Mouse (Mus musculus) CH12.LX (cell line): ENCODE data around the gene 1190005I06Rik. TPM values are rescaled to one million over a fixed set of nuclear protein-coding genes. Genes with fewer than 3 reads are reported as not detected.

ENCODE experiments used
- DNase-seq: peaks from one replicate; pipeline ENCODE4 v3.0.0-alpha.2; 2013; ENCODE audit errors: extremely low read depth
- H3K27ac ChIP-seq: 2 replicates; pipeline ENCODE4 v1.5.1; 2012; ENCODE audit warnings: low read depth, mild to moderate bottlenecking, control low read depth, moderate library complexity; ENCODE audit not compliant: insufficient read depth
- H3K27me3 ChIP-seq: replicated peaks from 2 replicates; pipeline ENCODE3; 2012; ENCODE audit warnings: inconsistent platforms
- H3K36me3 ChIP-seq, 2 experiments: replicated peaks in 1 of 2; 2 replicates each; pipeline versions ENCODE3 to v1.6.1; 2012; ENCODE audit warnings: inconsistent platforms in 1 of 2, low read length in 1 of 2, mild to moderate bottlenecking in 1 of 2, mixed read lengths in 1 of 2, moderate library complexity in 1 of 2; ENCODE audit not compliant: control insufficient read depth in 1 of 2, insufficient read depth in 1 of 2
- H3K4me1 ChIP-seq, 2 experiments: 2 replicates each; pipeline ENCODE4 v1.6.1; 2012; ENCODE audit warnings: inconsistent platforms in 1 of 2, moderate library complexity in 1 of 2; ENCODE audit not compliant: insufficient read depth in 2 of 2, control insufficient read depth in 1 of 2
- H3K4me2 ChIP-seq: 2 replicates; pipeline ENCODE4 v1.6.1; 2012; ENCODE audit warnings: low read depth, mild to moderate bottlenecking, control low read depth; ENCODE audit not compliant: poor library complexity, insufficient read depth, severe bottlenecking
- H3K4me3 ChIP-seq, 3 experiments: fragments of 150-350 bp in 1 of 3; sonication (generic) in 1 of 3; replicated peaks in 1 of 3; 2 replicates each; pipeline versions ENCODE3 to v1.5.1; 2011 to 2012; ENCODE audit warnings: low read depth in 2 of 3, low read length in 2 of 3, mild to moderate bottlenecking in 2 of 3, moderate library complexity in 2 of 3, control low read depth in 1 of 3, improper control_type of control experiment in 1 of 3, inconsistent platforms in 1 of 3, mixed read lengths in 1 of 3; ENCODE audit not compliant: poor library complexity in 1 of 3
- H3K79me2 ChIP-seq: replicated peaks from 2 replicates; pipeline ENCODE4 v1.6.1; 2012; ENCODE audit warnings: mild to moderate bottlenecking, moderate library complexity; ENCODE audit not compliant: control insufficient read depth, poor library complexity, insufficient read depth, severe bottlenecking; ENCODE audit errors: extremely low read depth
- H3K9ac ChIP-seq: 2 replicates; pipeline ENCODE4 v1.6.1; 2012; ENCODE audit warnings: low read depth, mild to moderate bottlenecking, control low read depth, moderate library complexity; ENCODE audit not compliant: insufficient read depth
- H3K9me3 ChIP-seq: replicated peaks from 2 replicates; pipeline ENCODE3; 2012; ENCODE audit warnings: low read length, inconsistent platforms, mixed read lengths
- BHLHE40 ChIP-seq: IDR thresholded peaks from 2 replicates; pipeline ENCODE4 v1.6.1; 2011; ENCODE audit warnings: mild to moderate bottlenecking, low read depth, low read length, improper control_type of control experiment
- CHD2 ChIP-seq: IDR thresholded peaks from 2 replicates; pipeline ENCODE4 v1.6.1; 2011; ENCODE audit warnings: low read length, improper control_type of control experiment
- CTCF ChIP-seq, 2 experiments: IDR thresholded peaks in 1 of 2; conservative IDR thresholded peaks in 1 of 2; 2 replicates each; pipeline ENCODE4 v1.5.1; 2011 to 2012; ENCODE audit warnings: low read depth in 2 of 2, low read length in 2 of 2, improper control_type of control experiment in 1 of 2, inconsistent platforms in 1 of 2, mild to moderate bottlenecking in 1 of 2, moderate library complexity in 1 of 2
- GABPA ChIP-seq: IDR thresholded peaks from 2 replicates; pipeline ENCODE4 v1.6.1; 2012; ENCODE audit warnings: low read depth, low read length, improper control_type of control experiment, inconsistent platforms; ENCODE audit not compliant: insufficient replicate concordance
- IRF4 ChIP-seq: IDR thresholded peaks from 2 replicates; pipeline ENCODE4 v1.6.1; 2014; ENCODE audit warnings: low read depth, mild to moderate bottlenecking, inconsistent platforms, low read length, improper control_type of control experiment
- JUND ChIP-seq: conservative IDR thresholded peaks from 2 replicates; pipeline ENCODE4 v1.6.1; 2011; ENCODE audit warnings: low read depth, low read length, improper control_type of control experiment
- KAT2A ChIP-seq: IDR thresholded peaks from 2 replicates; pipeline ENCODE4 v1.6.1; 2012; ENCODE audit warnings: low read length, improper control_type of control experiment, inconsistent platforms; ENCODE audit not compliant: insufficient replicate concordance
- MAX ChIP-seq: IDR thresholded peaks from 2 replicates; pipeline ENCODE4 v1.6.1; 2011; ENCODE audit warnings: low read length, improper control_type of control experiment
- MAZ ChIP-seq: IDR thresholded peaks from 2 replicates; pipeline ENCODE4 v1.6.1; 2012; ENCODE audit warnings: low read depth, mild to moderate bottlenecking, inconsistent platforms, low read length, improper control_type of control experiment, moderate library complexity
- MXI1 ChIP-seq: IDR thresholded peaks from 2 replicates; pipeline ENCODE4 v1.6.1; 2011; ENCODE audit warnings: mild to moderate bottlenecking, low read depth, low read length, improper control_type of control experiment
- MYC ChIP-seq: IDR thresholded peaks from 2 replicates; pipeline ENCODE4 v1.6.1; 2011; ENCODE audit warnings: low read depth, mild to moderate bottlenecking, improper control_type of control experiment, low read length
- NELFE ChIP-seq: IDR thresholded peaks from 2 replicates; pipeline ENCODE4 v1.6.1; 2011; ENCODE audit warnings: low read depth, low read length, improper control_type of control experiment
- NRF1 ChIP-seq: IDR thresholded peaks from 2 replicates; pipeline ENCODE4 v1.6.1; 2014; ENCODE audit warnings: low read depth, mild to moderate bottlenecking, inconsistent platforms, low read length, improper control_type of control experiment, moderate library complexity
- POLR2A ChIP-seq: IDR thresholded peaks from 2 replicates; pipeline ENCODE4 v1.6.1; 2011; ENCODE audit warnings: low read depth, mild to moderate bottlenecking, improper control_type of control experiment, low read length
- POLR2AphosphoS2 ChIP-seq: IDR thresholded peaks from 2 replicates; pipeline ENCODE4 v1.6.1; 2011; ENCODE audit warnings: low read depth, low read length, improper control_type of control experiment
- RAD21 ChIP-seq: IDR thresholded peaks from 2 replicates; pipeline ENCODE4 v1.6.1; 2011; ENCODE audit warnings: low read depth, mild to moderate bottlenecking, low read length, improper control_type of control experiment, moderate library complexity
- RCOR1 ChIP-seq: conservative IDR thresholded peaks from 2 replicates; pipeline ENCODE4 v1.6.1; 2012; ENCODE audit warnings: low read depth, mild to moderate bottlenecking, inconsistent platforms, low read length, improper control_type of control experiment
- SIN3A ChIP-seq: IDR thresholded peaks from 2 replicates; pipeline ENCODE4 v1.6.1; 2012; ENCODE audit warnings: low read length, improper control_type of control experiment, inconsistent platforms
- SMC3 ChIP-seq: IDR thresholded peaks from 2 replicates; pipeline ENCODE4 v1.6.1; 2011; ENCODE audit warnings: low read depth, low read length, improper control_type of control experiment
- TBP ChIP-seq: conservative IDR thresholded peaks from 2 replicates; pipeline ENCODE4 v1.6.1; 2011; ENCODE audit warnings: low read depth, low read length, improper control_type of control experiment
- TCF12 ChIP-seq: IDR thresholded peaks from 2 replicates; pipeline ENCODE4 v1.6.1; 2014; ENCODE audit warnings: low read depth, mild to moderate bottlenecking, inconsistent platforms, low read length, improper control_type of control experiment
- UBTF ChIP-seq: IDR thresholded peaks from 2 replicates; pipeline ENCODE4 v1.6.1; 2012; ENCODE audit warnings: low read depth, mild to moderate bottlenecking, inconsistent platforms, low read length, improper control_type of control experiment, moderate library complexity
- USF1 ChIP-seq: IDR thresholded peaks from 2 replicates; pipeline ENCODE4 v1.6.1; 2014; ENCODE audit warnings: low read depth, mild to moderate bottlenecking, inconsistent platforms, low read length, improper control_type of control experiment
- ZC3H11A ChIP-seq: IDR thresholded peaks from 2 replicates; pipeline ENCODE4 v1.6.1; 2012; ENCODE audit warnings: low read depth, mild to moderate bottlenecking, inconsistent platforms, low read length, improper control_type of control experiment
- ZKSCAN1 ChIP-seq: IDR thresholded peaks from 2 replicates; pipeline ENCODE4 v1.6.1; 2012; ENCODE audit warnings: low read depth, inconsistent platforms, low read length, improper control_type of control experiment, borderline replicate concordance
- ZNF384 ChIP-seq: IDR thresholded peaks from 2 replicates; pipeline ENCODE4 v1.6.1; 2012; ENCODE audit warnings: low read depth, low read length, improper control_type of control experiment, inconsistent platforms
- dilution Hi-C: fragments of 300-500 bp; cut with MboI; formaldehyde crosslinking; loops from 2 replicates; pipeline ENCODE4 v1.14.3; 2020; ENCODE audit warnings: low sequenced_read_pairs; ENCODE audit not compliant: extremely low pct_unique_long_range_greater_than_20kb, extremely low pct_ligation_motif_present
- in situ Hi-C: fragments of 300-500 bp; cut with MboI; formaldehyde crosslinking; loops from 3 replicates; pipeline ENCODE4 v1.14.3; 2019; ENCODE audit warnings: low sequenced_read_pairs, low pct_ligation_motif_present, low pct_unique_long_range_greater_than_20kb, mixed read lengths
- polyA plus RNA-seq: library from polyadenylated mRNA; unstranded; fragments of >175 nt; gene quantifications from 2 replicates; pipeline ENCODE4 v1.2.1, GENCODE M21; 2012; ENCODE audit warnings: low read depth; ENCODE audit not compliant: insufficient read length
- total RNA-seq, 2 experiments: library from RNA; depleted of rRNA; stranded (reverse); fragments of 300-350 nt in 1 of 2; fragments of >200 nt in 1 of 2; gene quantifications; 2 replicates each; pipeline ENCODE4 v1.2.3; 2012 to 2014

The 1190005I06Rik gene
- total and polyA plus RNA-seq, 3 experiments = 0.36 to 0.85 TPM; not detected in 1

DNA sequence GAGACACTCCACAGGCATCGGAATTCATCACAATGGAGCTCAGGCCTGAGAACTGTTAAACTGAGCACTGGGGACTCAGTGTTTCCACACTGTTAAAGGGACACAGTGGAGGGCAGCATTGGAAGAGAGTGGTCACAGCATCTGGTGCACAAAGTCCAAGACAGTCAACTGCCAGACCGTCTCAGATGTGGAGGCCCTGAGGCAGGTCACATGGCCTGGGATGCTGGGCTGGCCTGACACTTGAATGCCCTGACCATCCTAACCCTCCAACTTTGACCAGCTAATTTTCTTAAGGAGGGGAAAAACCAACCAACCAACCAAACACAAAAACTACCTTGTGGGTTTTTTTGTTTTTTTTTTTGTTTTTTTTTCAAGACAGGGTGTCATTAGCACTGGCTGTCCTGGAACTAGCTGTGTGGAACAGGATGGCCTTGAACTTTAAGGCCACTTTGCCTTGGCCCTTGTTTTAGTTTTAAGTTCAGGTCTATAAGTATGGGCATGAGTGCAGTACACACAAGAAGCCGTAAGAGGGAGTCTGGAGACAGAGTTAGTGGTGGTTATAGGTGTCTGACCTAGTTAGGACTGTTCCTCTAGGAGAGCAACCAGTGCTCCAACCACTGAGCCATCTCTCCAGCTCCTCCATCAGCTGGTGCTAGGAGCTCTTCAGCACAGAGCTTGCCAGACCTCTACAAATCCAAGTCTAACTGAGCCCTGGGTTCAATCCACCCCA lies 18.5 kb upstream of the 1190005I06Rik start (continued):
- TF ChIP-seq BHLHE40 = no peak
- TF ChIP-seq IRF4 = no peak
- TF ChIP-seq ZNF384 = no peak
- TF ChIP-seq SMC3 = peak; percentile 30
- TF ChIP-seq TCF12 = no peak
- no peak for TF ChIP-seq TBP
- TF ChIP-seq NELFE = no peak
- no peak for TF ChIP-seq MAX
- TF ChIP-seq MYC = no peak
- TF ChIP-seq MAZ = 0 out of 2 replicates have a peak, but pooled peaks have one; percentile 26
- no peak for TF ChIP-seq USF1
- no peak for TF ChIP-seq RCOR1
- TF ChIP-seq ZKSCAN1 = no peak
- TF ChIP-seq JUND = no peak
- peak; percentile 53; the same call in 1 of the 2 replicates for TF ChIP-seq SIN3A
- TF ChIP-seq POLR2A = no peak
- no peak for TF ChIP-seq CHD2

DNA sequence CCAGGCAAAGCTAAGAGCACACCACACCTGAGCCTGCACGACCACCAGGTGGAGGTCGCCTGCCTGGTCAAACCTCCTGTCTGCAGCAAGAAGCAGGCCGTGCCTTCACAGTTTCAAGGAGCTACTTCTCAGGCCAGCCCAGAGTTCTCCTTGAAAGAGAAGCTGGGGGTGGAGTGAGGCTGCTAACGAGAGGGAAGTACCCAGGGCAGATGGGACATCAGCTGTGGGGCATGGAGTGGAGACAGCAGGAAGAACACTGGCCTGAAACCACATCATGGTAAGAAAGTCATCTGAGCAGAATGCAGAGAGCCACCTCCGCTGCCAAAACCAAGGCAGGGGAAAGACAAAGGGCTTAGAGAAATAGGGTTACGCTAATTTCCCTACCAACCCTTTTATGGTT lies 17.1 kb upstream of the 1190005I06Rik start:
- H3K27ac ChIP-seq = no peak overlapping the region
- dilution Hi-C loops = no loop called here

DNA sequence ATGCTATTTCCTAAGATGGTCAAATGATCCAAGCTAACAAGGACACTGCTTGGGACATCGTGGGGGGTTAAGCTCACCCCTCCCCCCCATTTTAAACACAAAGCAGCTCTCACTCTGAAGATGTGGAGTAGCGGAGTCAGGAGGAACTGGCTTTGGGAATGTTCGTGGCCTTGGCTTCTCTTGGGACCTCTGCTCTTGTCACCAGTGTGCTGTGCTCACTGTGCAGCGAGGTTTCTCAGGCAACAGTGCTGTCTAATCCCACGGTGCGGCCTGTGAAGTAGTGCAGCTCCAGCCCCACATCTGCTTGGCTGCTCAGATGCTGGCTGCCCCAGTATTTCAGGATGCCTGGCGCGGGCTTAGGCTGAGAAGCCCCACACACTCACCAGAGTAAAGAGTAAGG lies 10.0 kb upstream of the 1190005I06Rik start:
- Histone ChIP-seq H3K27me3 (no peaks in the 10 kb centered on the region), H3K9ac (no peak overlapping the region)
- no peak for DNase-seq
- no peak for TF ChIP-seq TBP
- TF ChIP-seq KAT2A = no peak
- TF ChIP-seq MXI1 = no peak
- TF ChIP-seq NRF1 = no peak
- no peak for TF ChIP-seq MAZ
- TF ChIP-seq ZC3H11A = no peak
- TF ChIP-seq GABPA = no peak
- no peak for TF ChIP-seq TCF12
- no peak for TF ChIP-seq UBTF
- no peak for TF ChIP-seq BHLHE40
- no peak for TF ChIP-seq CHD2
- TF ChIP-seq, all 38 proteins: peak for 0
- dilution Hi-C loops (no loop called here), in situ Hi-C loops (no loop called here)
- Histone ChIP-seq H3K4me2 (no peak overlapping the region), H3K27ac (no peak overlapping the region), H3K4me1 (peaks cover 0 to 11% of the 10 kb centered on the region in 2 experiments; a peak in 2 of 4 replicates), H3K4me3 (no peak overlapping the region), H3K79me2 (0 out of 2 replicates have a peak, but pooled peaks cover 2% of the 10 kb centered on the region), H3K9me3 (no peaks in the 10 kb centered on the region), H3K36me3 (peaks cover 58 to 93% of the 10 kb centered on the region in 2 experiments)

More for the DNA sequence above, 17.1 kb upstream of the 1190005I06Rik start:
- H3K9ac ChIP-seq = no peak overlapping the region
- H3K27me3 ChIP-seq = no peaks in the 10 kb centered on the region
- H3K36me3 ChIP-seq = peaks cover 15 to 54% of the 10 kb centered on the region in 2 experiments
- TF ChIP-seq POLR2A (no peak), POLR2AphosphoS2 (no peak), RAD21 (no peak), KAT2A (no peak), CTCF (conservative IDR thresholded peaks at IDR 0.05 in 1 of 2, IDR thresholded peaks at IDR 0.05 in 1 of 2; ENCODE audit: low read depth in 2 of 2, low read length in 2 of 2) (no peak), CHD2 (no peak)
- no peak for DNase-seq
- no peak overlapping the region for H3K4me3 ChIP-seq
- no peak overlapping the region for H3K4me2 ChIP-seq
- peaks cover 55% of the 10 kb centered on the region for H3K79me2 ChIP-seq
- in situ Hi-C loops = no loop called here
- H3K9me3 ChIP-seq = no peaks in the 10 kb centered on the region
- peaks cover 16 to 42% of the 10 kb centered on the region in 2 experiments for H3K4me1 ChIP-seq
